Mouse (Mus musculus) megakaryocyte, embryonic 14.5 days (primary cell): ENCODE data around the gene Dlx5. TPM values are rescaled to one million over a fixed set of nuclear protein-coding genes. Genes with fewer than 3 reads are reported as not detected.

ENCODE experiments used
- H3K27me3 ChIP-seq: replicated peaks from 2 replicates; pipeline ENCODE3; 2012; ENCODE audit warnings: inconsistent platforms
- H3K36me3 ChIP-seq: replicated peaks from 2 replicates; pipeline ENCODE3; 2012; ENCODE audit warnings: low read length, inconsistent platforms, mixed read lengths
- H3K4me1 ChIP-seq: 2 replicates; pipeline ENCODE4 v1.6.1; 2012; ENCODE audit warnings: inconsistent platforms
- H3K4me3 ChIP-seq: replicated peaks from 2 replicates; pipeline ENCODE3; 2012; ENCODE audit warnings: moderate library complexity, mild to moderate bottlenecking, inconsistent platforms
- H3K9me3 ChIP-seq: 2 replicates; pipeline ENCODE4 v1.6.1; 2012; ENCODE audit warnings: inconsistent platforms
- FLI1 ChIP-seq: IDR thresholded peaks from 2 replicates; pipeline ENCODE4 v1.6.1; 2012; ENCODE audit warnings: low read length, inconsistent platforms, mixed read lengths
- GATA1 ChIP-seq: IDR thresholded peaks from 3 replicates; pipeline ENCODE4 v1.6.1; 2012; ENCODE audit warnings: mixed read lengths, low read length, inconsistent platforms, borderline replicate concordance
- polyA plus RNA-seq: library from polyadenylated mRNA; stranded (reverse); fragments of >175 nt; gene quantifications from 2 replicates; pipeline ENCODE4 v1.2.3, GENCODE M21; 2012; ENCODE audit warnings: low replicate concordance; ENCODE audit not compliant: insufficient read depth

Dlx5 gene
- polyA plus RNA-seq, 1 experiment: not detected

DNA sequence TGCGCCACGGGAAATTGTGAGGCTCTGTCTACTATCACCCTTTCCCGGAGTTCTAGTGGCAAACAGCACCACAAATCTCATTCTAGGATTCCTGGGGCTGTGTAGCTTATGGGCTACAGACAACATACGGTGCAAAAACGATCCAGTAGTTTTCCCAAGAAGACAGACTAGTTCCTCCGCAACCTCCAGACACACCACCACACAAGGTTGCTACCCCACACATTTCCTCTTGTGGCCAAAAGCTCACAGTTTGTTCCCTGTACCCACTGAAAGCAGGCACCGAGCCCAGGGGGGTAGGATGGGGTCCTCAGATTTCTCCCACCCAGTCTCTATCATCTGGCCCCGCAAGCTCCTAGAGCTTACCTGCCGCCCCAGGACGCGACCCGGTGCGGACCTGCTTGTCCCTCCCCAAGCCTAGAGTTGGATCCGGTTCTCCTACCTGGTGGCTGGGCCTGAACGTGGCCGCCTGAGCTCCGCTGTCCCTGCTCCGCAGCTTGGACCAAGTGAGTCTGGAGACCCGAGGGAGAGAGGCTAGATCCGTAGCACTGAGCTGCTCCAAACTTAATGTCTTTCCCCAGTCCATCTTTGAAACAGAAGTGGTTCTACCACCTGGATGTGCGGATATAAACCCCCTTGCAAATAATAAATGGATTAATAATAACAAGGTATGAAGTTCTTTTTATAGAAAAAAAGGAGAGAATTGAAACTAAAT lies 20.6 kb downstream of the Dlx5 start:
- H3K36me3 ChIP-seq: no peaks in the 10 kb centered on the region
- H3K4me1 ChIP-seq: peaks cover 51% of the 10 kb centered on the region
- TF ChIP-seq FLI1 (no peak), GATA1 (no peak)
- H3K4me3 ChIP-seq: peak overlapping the region; percentile 84
- H3K27me3 ChIP-seq: peaks cover 96% of the 10 kb centered on the region
- H3K9me3 ChIP-seq: no peaks in the 10 kb centered on the region; the same call in 1 of the 2 replicates

- peaks cover 96% of the 10 kb centered on the region for H3K27me3 ChIP-seq
Observed at GRCm38 (mm10) chr6:6860411-6861085, 21.3 kb downstream of the Dlx5 start.

DNA sequence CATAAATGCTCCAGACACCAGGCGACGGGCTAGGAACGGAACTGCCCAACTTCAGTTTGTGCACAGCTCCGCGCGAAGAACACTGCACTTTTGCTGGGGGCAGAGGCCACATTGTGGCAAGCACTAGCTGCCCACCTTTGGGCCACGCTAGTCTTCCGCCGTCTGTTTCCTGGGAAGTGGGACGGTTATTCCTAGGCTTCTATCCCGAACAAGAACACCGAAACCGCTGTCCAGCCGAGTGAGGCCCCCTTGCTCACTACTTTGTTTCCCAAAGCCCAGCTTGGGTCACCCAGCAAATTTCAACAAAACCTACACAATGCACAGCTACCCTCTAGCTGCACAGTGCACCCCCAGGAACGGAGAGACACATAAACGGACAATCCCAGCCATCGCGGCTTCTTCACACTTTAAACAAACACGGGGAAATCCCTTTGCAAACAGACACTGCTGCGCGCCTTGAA lies 21.9 kb downstream of the Dlx5 start:
- peak overlapping the region; percentile 84 for H3K4me3 ChIP-seq
- no peaks in the 10 kb centered on the region for H3K36me3 ChIP-seq
- H3K27me3 ChIP-seq: peaks cover 96% of the 10 kb centered on the region
- peaks cover 51% of the 10 kb centered on the region for H3K4me1 ChIP-seq
- TF ChIP-seq GATA1 (no peak), FLI1 (no peak)
- no peaks in the 10 kb centered on the region; the same call in 1 of the 2 replicates for H3K9me3 ChIP-seq

More at GRCm38 (mm10) chr6:6860411-6861085, 21.3 kb downstream of the Dlx5 start:
- TF ChIP-seq GATA1: no peak
- Histone ChIP-seq H3K4me1 (peaks cover 51% of the 10 kb centered on the region), H3K36me3 (no peaks in the 10 kb centered on the region), H3K4me3 (peak overlapping the region; percentile 84), H3K9me3 (no peaks in the 10 kb centered on the region; the same call in 1 of the 2 replicates)

DNA sequence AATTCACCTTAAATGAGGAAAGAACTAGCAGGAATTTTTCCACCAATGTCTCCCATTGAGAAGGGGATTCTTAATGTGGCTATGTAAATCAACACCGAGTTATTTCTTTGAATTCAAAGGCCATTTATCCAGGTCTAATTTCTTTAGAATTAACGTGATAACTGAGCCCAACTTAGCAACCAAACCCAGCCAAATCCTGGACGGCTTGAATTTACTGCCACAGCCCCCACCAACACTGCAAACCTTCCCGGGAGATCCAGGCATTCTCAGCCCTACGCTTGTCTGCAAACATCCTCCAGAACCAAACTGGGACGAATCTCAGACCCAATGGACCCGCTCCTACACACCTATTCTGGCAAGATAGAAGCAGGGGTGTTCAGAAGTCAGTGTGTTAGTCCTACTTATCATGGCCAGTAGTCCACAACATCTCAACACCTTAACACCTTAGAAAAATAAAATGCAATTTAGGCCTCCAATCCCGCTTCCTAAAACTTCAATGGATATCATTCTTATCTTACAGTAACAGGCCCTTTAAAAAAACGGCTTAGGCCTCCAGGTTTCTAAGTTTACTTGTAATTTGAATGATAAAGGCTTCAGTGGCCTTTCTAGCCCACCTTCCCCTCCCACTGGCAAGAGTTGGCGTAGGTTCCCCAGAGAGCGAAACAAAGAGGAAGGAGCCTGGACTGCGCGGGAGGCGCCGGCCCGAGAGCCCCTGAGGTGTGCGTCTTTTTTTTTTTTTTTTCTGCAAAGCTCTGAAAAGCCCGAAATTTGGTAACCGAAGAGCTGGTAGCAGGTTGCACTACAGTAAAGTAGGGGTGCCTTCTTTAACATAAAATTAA lies 22.6 kb downstream of the Dlx5 start:
- Histone ChIP-seq H3K4me3 (peak overlapping the region; percentile 84), H3K27me3 (peaks cover 96% of the 10 kb centered on the region)

GRCm38 (mm10) chr6:6858571-6858970 lies 23.3 kb downstream of the Dlx5 start:
- no peak overlapping the region for H3K4me3 ChIP-seq
- peaks cover 95% of the 10 kb centered on the region for H3K27me3 ChIP-seq
- H3K4me1 ChIP-seq: peaks cover 38% of the 10 kb centered on the region
- TF ChIP-seq GATA1 (no peak), FLI1 (no peak)
- H3K9me3 ChIP-seq: no peaks in the 10 kb centered on the region; the same call in 1 of the 2 replicates
- no peaks in the 10 kb centered on the region for H3K36me3 ChIP-seq

More for the DNA sequence above, 22.6 kb downstream of the Dlx5 start:
- H3K36me3 ChIP-seq: no peaks in the 10 kb centered on the region
- H3K4me1 ChIP-seq: peaks cover 46% of the 10 kb centered on the region
- TF ChIP-seq GATA1 (no peak), FLI1 (no peak)
- no peaks in the 10 kb centered on the region; the same call in 1 of the 2 replicates for H3K9me3 ChIP-seq

DNA sequence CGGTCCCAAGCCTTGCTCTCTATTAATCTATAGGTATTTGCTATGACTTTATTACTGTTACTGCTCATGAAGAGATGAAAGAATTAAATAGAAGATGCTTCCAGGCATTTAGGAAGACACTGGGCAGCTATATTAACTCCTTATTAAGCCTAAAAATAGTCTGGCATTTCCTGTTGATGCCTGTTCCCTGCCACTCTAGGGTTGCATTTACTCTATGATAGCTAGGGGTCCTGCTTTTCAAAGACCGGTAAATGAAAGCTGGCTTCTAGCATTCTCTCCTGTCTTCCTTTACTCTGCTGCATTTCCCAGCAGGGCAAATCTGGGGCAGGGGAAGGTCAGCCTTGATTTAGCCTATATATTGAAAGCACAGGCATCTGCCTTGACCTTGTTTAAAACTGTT lies 24.1 kb downstream of the Dlx5 start:
- peaks cover 96% of the 10 kb centered on the region for H3K27me3 ChIP-seq
- no peak for TF ChIP-seq FLI1
- no peak for TF ChIP-seq GATA1

GRCm38 (mm10) chr6:6856881-6857280 lies 25.0 kb downstream of the Dlx5 start:
- Histone ChIP-seq H3K4me3 (no peak overlapping the region), H3K9me3 (peaks cover 2% of the 10 kb centered on the region; the same call in 1 of the 2 replicates), H3K36me3 (no peaks in the 10 kb centered on the region), H3K27me3 (peaks cover 96% of the 10 kb centered on the region), H3K4me1 (peaks cover 22% of the 10 kb centered on the region)
- TF ChIP-seq GATA1 (no peak), FLI1 (no peak)

More for the DNA sequence above, 24.1 kb downstream of the Dlx5 start:
- Histone ChIP-seq H3K36me3 (no peaks in the 10 kb centered on the region), H3K4me1 (peaks cover 30% of the 10 kb centered on the region), H3K4me3 (no peak overlapping the region), H3K9me3 (no peaks in the 10 kb centered on the region; the same call in 1 of the 2 replicates)

DNA sequence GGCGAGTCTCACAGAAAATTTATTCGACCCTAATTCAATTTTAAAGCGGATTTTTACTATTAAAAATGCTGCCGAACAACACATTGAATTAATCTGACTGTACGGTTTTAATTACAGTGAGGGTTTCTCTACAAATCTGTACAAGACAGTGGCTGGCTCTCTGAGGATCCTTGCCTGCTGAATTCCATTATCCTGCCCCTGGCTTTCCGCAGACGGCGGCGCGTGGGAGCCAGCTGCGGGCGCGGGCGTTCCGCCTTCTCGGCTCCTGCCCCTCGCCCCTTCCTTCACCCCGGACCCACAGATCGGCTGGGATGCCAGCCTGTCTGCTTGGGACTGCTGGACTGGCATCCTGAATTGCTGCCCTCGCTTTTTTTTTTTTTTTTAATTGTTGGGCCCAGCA lies 25.6 kb downstream of the Dlx5 start:
- H3K27me3 ChIP-seq: peaks cover 96% of the 10 kb centered on the region

GRCm38 (mm10) chr6:6855746-6856185 lies 26.1 kb downstream of the Dlx5 start:
- Histone ChIP-seq H3K9me3 (peaks cover 7% of the 10 kb centered on the region), H3K4me3 (no peak overlapping the region), H3K36me3 (no peaks in the 10 kb centered on the region), H3K4me1 (peaks cover 14% of the 10 kb centered on the region), H3K27me3 (peaks cover 96% of the 10 kb centered on the region)
- TF ChIP-seq FLI1 (no peak), GATA1 (no peak)

More for the DNA sequence above, 25.6 kb downstream of the Dlx5 start:
- Histone ChIP-seq H3K9me3 (peaks cover 4% of the 10 kb centered on the region; the same call in 1 of the 2 replicates), H3K4me1 (peaks cover 20% of the 10 kb centered on the region), H3K36me3 (no peaks in the 10 kb centered on the region), H3K4me3 (no peak overlapping the region)
- TF ChIP-seq FLI1 (no peak), GATA1 (no peak)
